Mouse (Mus musculus): ENCODE data around the gene Naa60. TPM values are rescaled to one million over a fixed set of nuclear protein-coding genes. Genes with fewer than 3 reads are reported as not detected.
"Not testable (repeated sequence)": the region's sequence is repeated elsewhere in the genome, so short reads cannot be mapped to it uniquely, and the experiment has no call there.

Naa60 gene
- 10 to 100 TPM; 35.2 to 54.2 (median 42.0) TPM for total RNA-seq (2022)

GRCm38 (mm10) chr16:3872216-3873047, at the start of gene Naa60:
Gene Naa60 (plus strand): TSS chr16:3872375.
- DNase-seq (ENCODE audit: low spot score in 2 of 2) = peak; percentile 77 to 82

GRCm38 (mm10) chr16:3828021-3828420, 44.2 kb upstream of the Naa60 start:
- no peak for DNase-seq (ENCODE audit: low spot score in 2 of 2)

- no peak for DNase-seq (ENCODE audit: low spot score in 2 of 2)
These were observed 42.4 kb upstream of the Naa60 start for GRCm38 (mm10) chr16:3829727-3830126.

- no peak for DNase-seq (ENCODE audit: low spot score in 2 of 2)
These were observed 41.5 kb upstream of the Naa60 start, which contains the start of gene Olfr15 for GRCm38 (mm10) chr16:3830588-3831109. Gene Olfr15 (plus strand): TSS chr16:3830878.

- no peak for DNase-seq (ENCODE audit: low spot score in 2 of 2)
These were observed 36.7 kb upstream of the Naa60 start for GRCm38 (mm10) chr16:3835461-3835860.

- DNase-seq (ENCODE audit: low spot score in 2 of 2) = no peak
These were observed 32.9 kb upstream of the Naa60 start for GRCm38 (mm10) chr16:3839157-3839885.

- no peak for DNase-seq (ENCODE audit: low spot score in 2 of 2)
These were observed 29.2 kb upstream of the Naa60 start for GRCm38 (mm10) chr16:3842989-3843388.

- no peak for DNase-seq (ENCODE audit: low spot score in 2 of 2)
These were observed 28.4 kb upstream of the Naa60 start for GRCm38 (mm10) chr16:3843796-3844195.

- DNase-seq (ENCODE audit: low spot score in 2 of 2) = peak; percentile 92 to 94
These were observed 25.3 kb upstream of the Naa60 start, which contains the start of gene Zfp174 for GRCm38 (mm10) chr16:3846711-3847518. Gene Zfp174 (plus strand): TSS chr16:3847268.

- no peak for DNase-seq (ENCODE audit: low spot score in 2 of 2)
These were observed 24.3 kb upstream of the Naa60 start for GRCm38 (mm10) chr16:3847871-3848270.

- no peak for DNase-seq (ENCODE audit: low spot score in 2 of 2)
These were observed 23.8 kb upstream of the Naa60 start for GRCm38 (mm10) chr16:3848416-3848815.

GRCm38 (mm10) chr16:3851301-3851700, 20.9 kb upstream of the Naa60 start:
- DNase-seq (ENCODE audit: low spot score in 2 of 2) = not testable (repeated sequence)

GRCm38 (mm10) chr16:3852586-3852985, 19.6 kb upstream of the Naa60 start:
- no peak for DNase-seq (ENCODE audit: low spot score in 2 of 2)

GRCm38 (mm10) chr16:3854437-3855182, 17.6 kb upstream of the Naa60 start:
- DNase-seq (ENCODE audit: low spot score in 2 of 2) = no peak

GRCm38 (mm10) chr16:3855776-3856175, 16.4 kb upstream of the Naa60 start:
- no peak for DNase-seq (ENCODE audit: low spot score in 2 of 2)

- no peak for DNase-seq (ENCODE audit: low spot score in 2 of 2)
These were observed 12.9 kb upstream of the Naa60 start for GRCm38 (mm10) chr16:3859254-3859653.

GRCm38 (mm10) chr16:3871815-3872214, 360 bp upstream of the Naa60 start:
- DNase-seq (ENCODE audit: low spot score in 2 of 2) = no peak

- DNase-seq (ENCODE audit: low spot score in 2 of 2) = no peak
These were observed 4.2 kb downstream of the Naa60 start for GRCm38 (mm10) chr16:3876346-3876745.

GRCm38 (mm10) chr16:3884201-3885064, 12.3 kb downstream of the Naa60 start, which contains the start of the genes Zfp597 and Gm20695:
Gene Zfp597 (minus strand): TSS chr16:3884561.
Gene Gm20695 (plus strand): TSS chr16:3884648.
- DNase-seq (ENCODE audit: low spot score in 2 of 2) = peak; percentile 86 to 93

All from gastrocnemius, adult 8-10 months (tissue).